Mouse (Mus musculus) neural tube, embryonic 12.5 days (tissue): Measurements from ENCODE around the gene Gm45233. TPM values are rescaled to one million over a fixed set of nuclear protein-coding genes. Genes with fewer than 3 reads are reported as not detected.

Source experiments
- microRNA-seq: library from miRNA; unstranded; fragments of <30 nt; microRNA quantifications from one replicate; pipeline ENCODE4, GENCODE M21; 2017
- polyA plus RNA-seq: library from polyadenylated mRNA; unstranded; fragments of >200 nt; fragmentation: Nextera tagmentation; extraction: Ambion mirVana; gene quantifications from 2 replicates; pipeline ENCODE4 v1.2.1, GENCODE M21; 2016

Gene Gm45233
- polyA plus RNA-seq, 1 experiment from 2014 or later: 0.49 TPM

Small RNAs within 50 kb of the gene (microRNA-seq; reads per million reads assigned to microRNA genes)
- 0.66 reads per million for gene Mir7051

Other genes with a start within 250 kb of the Gm45233 start
- 14.7 and 17.5 TPM in 2 replicates for gene Zfp715, start 130.8 kb upstream of the Gm45233 start, polyA plus RNA-seq
- gene Siglecf, start 92.8 kb upstream of the Gm45233 start, polyA plus RNA-seq: 0.20 and 0.26 TPM in 2 replicates
- gene Siglecg, start 35.9 kb upstream of the Gm45233 start, polyA plus RNA-seq: 0.20 TPM in 1 of 2 replicates, not detected in the other
- gene Lim2, start 16.5 kb upstream of the Gm45233 start, polyA plus RNA-seq: not detected in 2 replicates
- gene Nkg7, start 7.1 kb upstream of the Gm45233 start, polyA plus RNA-seq: 0.28 TPM in 1 of 2 replicates, not detected in the other
- gene Cldnd2, start 3.3 kb upstream of the Gm45233 start, polyA plus RNA-seq: not detected in 2 replicates
- 166 and 188 TPM in 2 replicates for gene Etfb, start within 50 bp of the Gm45233 start, polyA plus RNA-seq
- gene Vsig10l, start 19.0 kb downstream of the Gm45233 start, polyA plus RNA-seq: 4.6 and 5.5 TPM in 2 replicates
- 4.0 and 4.5 TPM in 2 replicates for gene Iglon5, start 45.9 kb downstream of the Gm45233 start, polyA plus RNA-seq
- not detected in 2 replicates for gene 4931406B18Rik, start 61.8 kb downstream of the Gm45233 start, polyA plus RNA-seq
- gene Cd33, start 100.3 kb downstream of the Gm45233 start, polyA plus RNA-seq: 1.1 and 1.6 TPM in 2 replicates
- 8.7 and 10.5 TPM in 2 replicates for gene Zfp658, start 118.1 kb downstream of the Gm45233 start, polyA plus RNA-seq
- 14.5 and 15.0 TPM in 2 replicates for gene Zfp719, start 135.5 kb downstream of the Gm45233 start, polyA plus RNA-seq
- 0.24 and 0.31 TPM in 2 replicates for gene Zfp819, start 163.0 kb downstream of the Gm45233 start, polyA plus RNA-seq
- not detected in 2 replicates for gene Ceacam18, start 190.6 kb downstream of the Gm45233 start, polyA plus RNA-seq
- 0.18 and 0.30 TPM in 2 replicates for gene Siglece, start 216.0 kb downstream of the Gm45233 start, polyA plus RNA-seq
- gene Ctu1, start 227.9 kb downstream of the Gm45233 start, polyA plus RNA-seq: 19.6 and 19.9 TPM in 2 replicates
- not detected in 2 replicates for gene Klk14, start 246.3 kb downstream of the Gm45233 start, polyA plus RNA-seq